ENCODE assay signal across 8 mouse cellular contexts in the genomic region with DNA sequence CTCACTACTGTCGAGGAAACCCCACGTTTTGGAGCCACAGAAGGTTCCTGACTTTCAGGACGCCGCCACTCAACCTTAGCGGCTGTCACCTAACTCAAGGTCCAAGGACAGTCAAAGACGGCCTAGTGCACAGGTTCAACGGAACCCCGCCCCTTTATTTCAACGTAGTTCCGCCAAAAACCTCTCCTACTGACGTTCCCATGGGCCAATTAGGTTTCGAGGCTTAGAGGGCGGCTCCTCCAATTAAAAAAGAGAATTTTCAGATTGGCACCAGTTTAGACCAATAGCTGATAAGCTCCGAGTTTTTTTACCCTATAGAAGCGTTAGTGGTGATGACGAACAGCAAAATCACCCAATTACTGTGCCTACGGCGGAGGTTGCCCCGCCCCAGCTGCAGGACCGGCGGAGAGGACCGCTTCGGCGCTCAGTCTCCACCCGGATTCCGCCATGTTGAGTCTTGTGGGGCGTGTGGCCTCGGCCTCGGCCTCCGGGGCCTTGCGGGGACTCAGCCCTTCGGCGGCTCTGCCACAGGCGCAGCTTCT. TPM values are rescaled to one million over a fixed set of nuclear protein-coding genes. Genes with fewer than 3 reads are reported as not detected.
A peak's percentile ranks its signal among the peaks of the same experiment; 100 is the strongest.
DNase-seq lines count a peak whose midpoint lies in the region; ATAC-seq and TF ChIP-seq lines count a peak whose summit lies in the region.

A gene (plus strand): TSS at position 394 of the 542 bp plus-strand sequence.

- peak within 1 kb of the TSS; percentile 98 for H3K4me3 ChIP-seq in forebrain, embryonic 10.5 days
- H3K4me3 ChIP-seq in heart, embryonic 15.5 days: peak within 1 kb of the TSS; percentile 79
- peak within 1 kb of the TSS; percentile 92 to 95 for H3K4me3 ChIP-seq in liver, embryonic 14.5 days (ENCODE audit: insufficient read depth in 1 of 2, low read depth in 2 of 2, low read length in 2 of 2)
- peak within 1 kb of the TSS; percentile 99 for H3K4me3 ChIP-seq in neural tube, embryonic 11.5 days (ENCODE audit: low read depth, low read length)
- peak within 1 kb of the TSS; percentile 93 for H3K4me3 ChIP-seq in stomach, postnatal 0 days (ENCODE audit: low read depth, low read length)

- peaks cover 44% of the 10 kb centered on the region for H3K36me3 ChIP-seq in forebrain, embryonic 10.5 days (replicated peaks)
- H3K36me3 ChIP-seq in heart, embryonic 15.5 days: peaks cover 33% of the 10 kb centered on the region
- H3K36me3 ChIP-seq in liver, embryonic 14.5 days (replicated peaks; ENCODE audit: control insufficient read depth, insufficient read depth, low read depth): peaks cover 33% of the 10 kb centered on the region
- peaks cover 8% of the 10 kb centered on the region for H3K36me3 ChIP-seq in neural tube, embryonic 11.5 days (ENCODE audit: control insufficient read depth, insufficient read depth, low read length)
- peaks cover 19% of the 10 kb centered on the region for H3K36me3 ChIP-seq in stomach, postnatal 0 days (ENCODE audit: control insufficient read depth, insufficient read depth, low read length)

- H3K9ac ChIP-seq in heart, embryonic 15.5 days: peak within 1 kb of the TSS; percentile 95
- H3K9ac ChIP-seq in liver, embryonic 14.5 days (replicated peaks): peak within 1 kb of the TSS; percentile 90
- H3K9ac ChIP-seq in neural tube, embryonic 11.5 days (ENCODE audit: low read length): peak within 1 kb of the TSS; percentile 98
- H3K9ac ChIP-seq in stomach, postnatal 0 days (ENCODE audit: low read length): peak within 1 kb of the TSS; percentile 98

- no peak for TF ChIP-seq CTCF in liver, embryonic 14.5 days (IDR thresholded peaks at IDR 0.05; ENCODE audit: low read depth)
- TF ChIP-seq CTCF in stomach, postnatal 0 days (IDR thresholded peaks at IDR 0.05; ENCODE audit: low read depth): no peak

- DNase-seq in CD8-positive naive resting alpha-beta T cell, adult 2 months (ENCODE audit: low read depth in 2 of 2, low spot score in 2 of 2): peak; percentile 94
- peak; percentile 99 for DNase-seq in c-Kit-positive CD71-negative TER-119-negative erythroid progenitor cells, embryonic 14.5 days (ENCODE audit: low read depth)
- DNase-seq in forebrain, embryonic 10.5 days (ENCODE audit: extremely low spot score, low spot score): peak; percentile 93
- peak; percentile 98 to 99 for DNase-seq in kidney, postnatal 25 days
- peak; percentile 100 for DNase-seq in liver, embryonic 14.5 days (ENCODE audit: low read depth in 3 of 3, low spot score in 3 of 3)
- DNase-seq in neural tube, embryonic 11.5 days (ENCODE audit: low spot score): peak; percentile 95
- peak; percentile 94 for DNase-seq in stomach, postnatal 0 days (ENCODE audit: low spot score)

- peak; percentile 92 for TF ChIP-seq EP300 in liver, embryonic 14.5 days (IDR thresholded peaks at IDR 0.05; ENCODE audit: low read depth)
- TF ChIP-seq EP300 in stomach, postnatal 0 days (optimal IDR thresholded peaks at IDR 0.05): peak; percentile 100

- H3K4me2 ChIP-seq in heart, embryonic 15.5 days: peak within 1 kb of the TSS; percentile 67
- peak within 1 kb of the TSS; percentile 81 for H3K4me2 ChIP-seq in liver, embryonic 14.5 days (ENCODE audit: low read depth)
- peak within 1 kb of the TSS; percentile 66 for H3K4me2 ChIP-seq in neural tube, embryonic 11.5 days (ENCODE audit: low read depth)
- H3K4me2 ChIP-seq in stomach, postnatal 0 days (replicated peaks; ENCODE audit: low read depth): peak within 1 kb of the TSS; percentile 81

- peaks cover 22% of the 10 kb centered on the region for H3K4me1 ChIP-seq in forebrain, embryonic 10.5 days
- peaks cover 27% of the 10 kb centered on the region for H3K4me1 ChIP-seq in heart, embryonic 15.5 days (replicated peaks)
- H3K4me1 ChIP-seq in liver, embryonic 14.5 days (replicated peaks; ENCODE audit: control insufficient read depth in 2 of 2, insufficient read depth in 2 of 2, low read length in 1 of 2): peaks cover 9 to 14% of the 10 kb centered on the region in 2 experiments
- H3K4me1 ChIP-seq in neural tube, embryonic 11.5 days (ENCODE audit: control insufficient read depth, insufficient read depth, low read length): peaks cover 3% of the 10 kb centered on the region; the same call in 1 of the 2 replicates
- no peaks in the 10 kb centered on the region for H3K4me1 ChIP-seq in stomach, postnatal 0 days (replicated peaks; ENCODE audit: control insufficient read depth, insufficient read depth)

- H3K9me3 ChIP-seq in forebrain, embryonic 10.5 days: no peaks in the 10 kb centered on the region
- H3K9me3 ChIP-seq in heart, embryonic 15.5 days (replicated peaks): no peaks in the 10 kb centered on the region
- H3K9me3 ChIP-seq in liver, embryonic 14.5 days (ENCODE audit: control insufficient read depth, low read length): no peaks in the 10 kb centered on the region
- no peaks in the 10 kb centered on the region for H3K9me3 ChIP-seq in neural tube, embryonic 11.5 days (ENCODE audit: control insufficient read depth, low read length)
- H3K9me3 ChIP-seq in stomach, postnatal 0 days (ENCODE audit: control insufficient read depth, low read length): no peaks in the 10 kb centered on the region

- peak; percentile 97 for ATAC-seq in heart, embryonic 15.5 days (replicated peaks; ENCODE audit: insufficient number of reproducible peaks, insufficient read depth, low FRiP score, low read depth)
- peak; percentile 97 for ATAC-seq in liver, embryonic 14.5 days (ENCODE audit: insufficient read depth)
- ATAC-seq in neural tube, embryonic 11.5 days (ENCODE audit: insufficient read depth, low FRiP score, low TSS enrichment): peak; percentile 98
- peak; percentile 98 for ATAC-seq in stomach, postnatal 0 days (ENCODE audit: low FRiP score, low TSS enrichment)

- peak within 1 kb of the TSS; percentile 98 for H3K27ac ChIP-seq in forebrain, embryonic 10.5 days
- H3K27ac ChIP-seq in heart, embryonic 15.5 days: peak within 1 kb of the TSS; percentile 90
- peak within 1 kb of the TSS; percentile 63 for H3K27ac ChIP-seq in liver, embryonic 14.5 days
- H3K27ac ChIP-seq in neural tube, embryonic 11.5 days (ENCODE audit: low read depth, low read length): peak within 1 kb of the TSS; percentile 67; the same call in 1 of the 2 replicates
- peak within 1 kb of the TSS; percentile 94 for H3K27ac ChIP-seq in stomach, postnatal 0 days (replicated peaks)

- WGBS in forebrain, embryonic 10.5 days: 0% methylated on average over 34 of the region's 34 CpGs
- under 1% methylated on average over 34 of the region's 34 CpGs for WGBS in heart, embryonic 15.5 days
- WGBS in liver, embryonic 14.5 days (ENCODE audit: insufficient replicate concordance): under 1% methylated on average over 34 of the region's 34 CpGs
- under 1% methylated on average over 34 of the region's 34 CpGs for WGBS in neural tube, embryonic 11.5 days
- WGBS in stomach, postnatal 0 days: under 1% methylated on average over 34 of the region's 34 CpGs

- no peaks in the 10 kb centered on the region for H3K27me3 ChIP-seq in forebrain, embryonic 10.5 days (ENCODE audit: poor library complexity, severe bottlenecking)
- no peaks in the 10 kb centered on the region for H3K27me3 ChIP-seq in heart, embryonic 15.5 days
- no peaks in the 10 kb centered on the region for H3K27me3 ChIP-seq in liver, embryonic 14.5 days (ENCODE audit: control insufficient read depth, insufficient read depth, low read length)
- no peaks in the 10 kb centered on the region for H3K27me3 ChIP-seq in neural tube, embryonic 11.5 days (ENCODE audit: control insufficient read depth, insufficient read depth, low read length)
- H3K27me3 ChIP-seq in stomach, postnatal 0 days (ENCODE audit: control insufficient read depth, insufficient read depth, low read length): no peaks in the 10 kb centered on the region

RNA-seq across cellular contexts. Expression of the gene that starts here (rescaled TPM):
- polyA plus RNA-seq in forebrain, embryonic 10.5 days (2016; fragmentation: Nextera tagmentation; extraction: Ambion mirVana): 2,314 and 2,329 TPM in 2 replicates
- polyA plus RNA-seq in heart, embryonic 15.5 days (2015; fragmentation: Nextera tagmentation; extraction: Ambion mirVana): 5,437 and 6,121 TPM in 2 replicates
- 910 and 999 TPM in 2 replicates for polyA plus RNA-seq in liver, embryonic 14.5 days (2012; rRNA removed)
- polyA plus RNA-seq in liver, embryonic 14.5 days (2014; fragmentation: Nextera tagmentation; extraction: Ambion mirVana): 1,823 and 1,877 TPM in 2 replicates
- polyA plus RNA-seq in neural tube, embryonic 11.5 days (2014; fragmentation: Nextera tagmentation; extraction: Ambion mirVana): 2,381 and 2,418 TPM in 2 replicates
- 2,044 and 2,075 TPM in 2 replicates for polyA plus RNA-seq in stomach, postnatal 0 days (2015; fragmentation: Nextera tagmentation; extraction: Ambion mirVana)

Comparison
In these comparisons a context has a peak if more than half of its experiments do, and no peak if none do; other contexts are left out.
1. Peak in every context shown above with its lines: DNase-seq, ATAC-seq, H3K4me3 ChIP-seq and H3K27ac ChIP-seq.